Mouse (Mus musculus): Measurements from ENCODE around the gene Ulk1.
"Not testable (repeated sequence)": the region's sequence is repeated elsewhere in the genome, so short reads cannot be mapped to it uniquely, and the experiment has no call there.

GRCm38 (mm10) chr5:110772945-110773344, 37.0 kb downstream of the Ulk1 start:
- TF ChIP-seq CTCF, POLR2A (IDR thresholded peaks at IDR 0.05; ENCODE audit: insufficient read depth, low read depth, low read length): not testable (repeated sequence)

Data from olfactory bulb, adult 2 months (tissue).